Mouse (Mus musculus) heart, adult 2 months (tissue): ENCODE measurements at regions not wholly inside any gene's neighbourhood (a gene's known extent, or its start where the extent isn't known, plus 50 kb on each side); places are given as distances from the start of the nearest gene placed in this dataset.

Experiments
- DNase-seq, 2 experiments: peaks; one replicate each; pipeline ENCODE4 v3.0.0; 2021
- H3K27ac ChIP-seq: fragments of 200-600 bp; 2 replicates; pipeline ENCODE4 v1.8.1; 2022
- H3K27me3 ChIP-seq: fragments of 200-500 bp; 2 replicates; pipeline ENCODE4 v1.6.1; 2012; ENCODE audit warnings: mild to moderate bottlenecking, low read length, inconsistent platforms, mixed read lengths; ENCODE audit not compliant: control insufficient read depth, insufficient read depth
- H3K36me3 ChIP-seq: fragments of 200-500 bp; 2 replicates; pipeline ENCODE4 v1.6.1; 2012; ENCODE audit warnings: low read length, inconsistent platforms; ENCODE audit not compliant: control insufficient read depth, insufficient read depth
- H3K4me1 ChIP-seq: fragments of 200-500 bp; 2 replicates; pipeline ENCODE4 v1.6.1; 2011; ENCODE audit warnings: low read length; ENCODE audit not compliant: control insufficient read depth, insufficient read depth
- H3K4me3 ChIP-seq: fragments of 200-600 bp; 2 replicates; pipeline ENCODE4 v1.8.1; 2022
- H3K79me2 ChIP-seq: fragments of 200-500 bp; replicated peaks from 2 replicates; pipeline ENCODE4 v1.6.1; 2012; ENCODE audit warnings: mild to moderate bottlenecking, inconsistent platforms, low read length, moderate library complexity, mixed read lengths; ENCODE audit not compliant: control insufficient read depth, insufficient read depth
- H3K9ac ChIP-seq: fragments of 200-500 bp; 2 replicates; pipeline ENCODE4 v1.6.1; 2012; ENCODE audit warnings: low read depth, mild to moderate bottlenecking, control low read depth, inconsistent platforms, low read length, mixed read lengths
- CTCF ChIP-seq: fragments of 200-600 bp; IDR thresholded peaks from 2 replicates; pipeline ENCODE4 v1.8.1; 2022; ENCODE audit warnings: antibody characterized with exemption, mild to moderate bottlenecking, moderate library complexity
- EP300 ChIP-seq: fragments of 200-500 bp; IDR thresholded peaks from 2 replicates; pipeline ENCODE4 v1.6.1; 2011; ENCODE audit warnings: low read depth, low read length, control low read depth; ENCODE audit not compliant: insufficient read depth
- POLR2A ChIP-seq: fragments of 200-500 bp; IDR thresholded peaks from 2 replicates; pipeline ENCODE4 v1.6.1; 2011; ENCODE audit warnings: mild to moderate bottlenecking, low read depth, low read length, control low read depth; ENCODE audit not compliant: insufficient read depth
- WGBS: fragments of 180-500 bp; shearing (Covaris S2); methylation state at CpG from one replicate; pipeline ENCODE4 v1.1.7; 2018; 5-methylcytosine and 5-hydroxymethylcytosine counted together
- intact Hi-C: fragments of 180-260 bp; cut with DNase I; formaldehyde crosslinking; loops from one replicate; pipeline ENCODE4 v1.15.1; 2025

- no peaks in the 10 kb centered on the region for H3K36me3 ChIP-seq
- whole genome bisulfite sequencing = 53% methylated on average over 8 of the region's 8 CpGs
- no peak overlapping the region for H3K27ac ChIP-seq
These were observed 154.2 kb upstream of the Rps6ka3 start for GRCm38 (mm10) chrX:159055689-159056461.

GRCm38 (mm10) chrX:159056462-159056805 lies 153.7 kb upstream of the Rps6ka3 start:
- Histone ChIP-seq H3K4me3 (no peak overlapping the region), H3K27ac (no peak overlapping the region), H3K9ac (no peak overlapping the region), H3K4me1 (no peaks in the 10 kb centered on the region), H3K36me3 (no peaks in the 10 kb centered on the region), H3K27me3 (no peaks in the 10 kb centered on the region), H3K79me2 (no peaks in the 10 kb centered on the region)
- intact Hi-C loops = no loop called here
- no peak for DNase-seq
- TF ChIP-seq EP300 (no peak), POLR2A (no peak), CTCF (no peak)

More at GRCm38 (mm10) chrX:159055689-159056461, 154.2 kb upstream of the Rps6ka3 start:
- Histone ChIP-seq H3K4me3 (no peak overlapping the region), H3K27me3 (no peaks in the 10 kb centered on the region), H3K4me1 (no peaks in the 10 kb centered on the region), H3K9ac (no peak overlapping the region), H3K79me2 (no peaks in the 10 kb centered on the region)
- TF ChIP-seq EP300 = no peak
- no peak for TF ChIP-seq CTCF
- TF ChIP-seq POLR2A = no peak
- intact Hi-C loops = no loop called here
- DNase-seq = no peak

GRCm38 (mm10) chrX:159058931-159059330 lies 151.2 kb upstream of the Rps6ka3 start:
- no peak overlapping the region for H3K9ac ChIP-seq
- H3K4me1 ChIP-seq = no peaks in the 10 kb centered on the region
- no peaks in the 10 kb centered on the region for H3K36me3 ChIP-seq
- no peaks in the 10 kb centered on the region for H3K79me2 ChIP-seq
- no peaks in the 10 kb centered on the region for H3K27me3 ChIP-seq
- DNase-seq = no peak
- no peak overlapping the region for H3K4me3 ChIP-seq
- no peak overlapping the region for H3K27ac ChIP-seq
- TF ChIP-seq POLR2A = no peak
- TF ChIP-seq EP300 = no peak
- no peak for TF ChIP-seq CTCF
- intact Hi-C loops = no loop called here

DNA sequence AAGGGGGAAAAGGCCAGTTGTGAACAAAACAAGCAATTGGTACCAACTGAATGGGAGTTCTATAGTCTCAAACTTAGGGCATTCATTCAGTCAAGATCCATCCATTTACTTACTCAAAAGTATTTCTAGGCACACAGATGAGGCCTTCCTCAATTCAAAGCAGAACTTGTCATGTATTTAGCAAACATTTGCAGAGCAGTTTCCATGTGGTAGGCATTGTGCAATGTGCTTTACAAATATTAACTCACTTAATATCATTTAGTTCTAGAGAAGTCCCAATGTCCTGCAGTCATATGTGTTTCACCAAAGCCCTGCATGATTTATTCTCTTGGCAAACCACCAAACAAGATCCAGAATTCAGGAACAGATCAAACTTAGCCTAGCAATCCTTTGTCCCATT lies 148.8 kb upstream of the Rps6ka3 start:
- no peak overlapping the region for H3K4me3 ChIP-seq
- no peak overlapping the region for H3K27ac ChIP-seq
- intact Hi-C loops = no loop called here
- no peak for DNase-seq
- no peaks in the 10 kb centered on the region for H3K36me3 ChIP-seq
- H3K9ac ChIP-seq = no peak overlapping the region
- no peaks in the 10 kb centered on the region for H3K27me3 ChIP-seq
- H3K4me1 ChIP-seq = no peaks in the 10 kb centered on the region
- TF ChIP-seq EP300 (no peak), POLR2A (no peak), CTCF (no peak)
- H3K79me2 ChIP-seq = no peaks in the 10 kb centered on the region

DNA sequence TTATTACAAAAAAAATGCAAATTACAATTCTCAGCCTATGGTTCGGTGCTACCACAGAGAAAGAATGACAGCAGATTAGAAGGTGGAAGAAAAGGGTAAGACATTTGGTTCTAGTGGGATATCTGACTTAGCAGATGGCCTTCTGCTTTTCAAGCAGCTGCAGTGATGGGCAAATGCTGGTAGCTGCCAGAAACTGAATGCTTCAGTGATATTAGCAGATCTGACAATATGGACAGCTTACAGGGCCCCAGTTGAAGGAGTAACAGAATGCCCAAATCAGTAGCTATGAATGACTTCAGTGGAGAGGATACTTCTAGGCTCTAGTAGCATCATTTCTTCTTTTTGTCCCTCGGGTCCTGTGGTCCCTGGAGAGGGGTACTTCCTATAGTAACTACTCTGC lies 143.9 kb upstream of the Rps6ka3 start:
- WGBS = 47% methylated on average over 2 of the region's 2 CpGs
- Histone ChIP-seq H3K79me2 (no peaks in the 10 kb centered on the region), H3K27ac (no peak overlapping the region), H3K9ac (no peak overlapping the region), H3K4me1 (no peaks in the 10 kb centered on the region), H3K4me3 (no peak overlapping the region), H3K36me3 (no peaks in the 10 kb centered on the region), H3K27me3 (no peaks in the 10 kb centered on the region)
- no peak for TF ChIP-seq CTCF
- no peak for TF ChIP-seq POLR2A
- no peak for DNase-seq
- intact Hi-C loops = no loop called here

GRCm38 (mm10) chrX:159072647-159073046 lies 137.5 kb upstream of the Rps6ka3 start:
- whole genome bisulfite sequencing = 33% methylated on average over 3 of the region's 3 CpGs
- intact Hi-C loops = no loop called here
- Histone ChIP-seq H3K36me3 (no peaks in the 10 kb centered on the region), H3K9ac (no peak overlapping the region), H3K4me1 (no peaks in the 10 kb centered on the region), H3K4me3 (no peak overlapping the region), H3K27ac (no peak overlapping the region), H3K79me2 (no peaks in the 10 kb centered on the region), H3K27me3 (no peaks in the 10 kb centered on the region)
- TF ChIP-seq CTCF (no peak), POLR2A (no peak), EP300 (no peak)
- DNase-seq = no peak
